Mouse (Mus musculus): ENCODE data around the gene Rptor.

Rptor gene

DNA sequence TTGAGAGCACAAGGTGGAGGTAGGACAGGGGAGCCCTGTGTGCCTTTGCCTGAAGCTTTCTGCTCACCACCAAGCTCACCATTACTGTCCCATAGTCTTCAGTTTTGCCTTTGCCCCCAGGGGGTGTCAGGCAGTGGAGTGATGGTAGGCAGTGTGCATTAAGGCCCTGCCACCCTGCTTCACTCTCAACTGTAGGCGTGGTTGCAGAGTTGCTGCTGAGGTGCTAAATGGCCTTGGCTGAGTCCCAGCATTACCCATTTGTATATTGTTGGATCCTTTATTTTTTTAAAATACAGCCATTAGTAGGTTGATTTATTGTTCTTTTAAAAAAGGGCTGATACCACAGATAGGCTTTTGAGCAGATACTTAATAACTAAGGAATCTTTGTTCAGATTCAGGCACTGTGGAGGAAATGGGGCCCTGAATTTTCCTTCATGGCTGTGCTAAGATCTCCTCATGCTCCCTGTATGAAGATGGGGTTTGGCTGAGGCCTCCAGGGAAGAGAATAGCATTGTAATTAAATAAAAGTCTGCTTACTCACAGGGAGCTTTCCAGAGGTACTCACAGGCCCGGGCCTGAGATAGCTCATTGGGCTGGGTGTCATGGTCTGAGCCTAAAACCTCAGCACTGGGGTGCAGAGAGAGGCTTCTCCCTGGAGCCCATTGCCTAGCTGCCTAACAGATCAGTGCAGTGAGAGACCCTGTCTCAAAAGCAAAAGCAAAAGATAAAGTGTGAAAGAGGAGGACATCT lies 83.4 kb downstream of the Rptor start:
- no peak for DNase-seq (ENCODE audit: extremely low read depth, low read depth, low spot score)

DNA sequence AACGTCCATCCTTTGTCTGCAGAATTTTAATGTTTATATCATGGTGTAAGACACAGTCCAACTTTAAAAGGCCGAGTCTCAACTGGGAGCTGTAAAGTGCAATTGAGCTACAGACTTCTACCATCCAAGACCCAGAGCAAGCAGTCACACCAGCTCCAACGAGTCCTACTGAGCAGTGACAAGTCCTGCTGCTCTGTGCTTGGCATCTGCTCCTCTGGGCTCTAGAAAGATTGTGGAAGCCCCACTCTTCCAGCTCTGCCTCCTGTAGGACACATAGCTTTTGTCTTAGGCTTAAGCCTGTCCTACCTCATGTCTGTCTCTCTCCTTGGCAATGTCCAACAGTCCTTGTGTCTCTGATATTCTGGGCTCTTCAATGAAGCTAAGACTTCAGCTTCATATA lies 84.6 kb downstream of the Rptor start:
- DNase-seq (ENCODE audit: extremely low read depth, low read depth, low spot score) = no peak

DNA sequence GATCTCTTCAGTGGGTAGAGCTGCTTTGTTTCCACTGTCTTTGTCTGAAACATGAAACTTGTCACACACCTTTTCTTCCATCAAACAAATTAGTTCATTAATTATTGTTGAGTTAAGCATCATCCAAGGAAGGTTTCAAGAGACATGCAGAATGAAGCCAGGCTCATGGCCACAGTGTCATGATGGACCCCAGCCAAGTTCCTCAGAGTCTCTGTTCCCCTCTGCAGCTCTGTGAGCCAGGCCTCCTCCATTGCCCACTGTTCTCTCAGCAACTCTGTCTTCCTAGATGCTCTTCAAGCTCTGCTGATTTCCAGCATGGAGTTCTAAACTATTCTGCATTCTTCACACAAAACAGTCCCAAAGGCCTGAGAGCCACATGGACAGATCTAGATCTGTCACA lies 85.3 kb downstream of the Rptor start:
- no peak for DNase-seq (ENCODE audit: extremely low read depth, low read depth, low spot score)

DNA sequence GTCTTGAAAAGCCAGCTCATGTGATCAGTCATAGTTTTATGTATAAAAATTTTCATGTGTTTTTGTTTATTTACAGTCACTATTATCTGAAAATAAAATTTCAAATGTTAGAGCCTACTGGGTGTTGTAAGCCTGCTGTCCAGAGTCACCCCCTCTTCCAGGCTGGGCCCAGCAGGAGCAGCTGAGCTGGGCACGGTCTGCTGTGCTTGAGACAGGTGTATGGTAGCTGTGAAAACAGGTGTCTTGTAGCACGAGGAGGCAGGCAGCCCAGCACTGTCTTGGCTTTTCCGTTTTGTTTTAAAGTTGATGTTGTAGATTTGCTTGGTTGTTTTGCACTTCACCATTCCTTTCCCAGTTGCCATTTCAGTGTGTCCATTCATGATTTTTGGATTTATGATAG lies 87.2 kb downstream of the Rptor start:
- no peak for DNase-seq (ENCODE audit: extremely low read depth, low read depth, low spot score)

DNA sequence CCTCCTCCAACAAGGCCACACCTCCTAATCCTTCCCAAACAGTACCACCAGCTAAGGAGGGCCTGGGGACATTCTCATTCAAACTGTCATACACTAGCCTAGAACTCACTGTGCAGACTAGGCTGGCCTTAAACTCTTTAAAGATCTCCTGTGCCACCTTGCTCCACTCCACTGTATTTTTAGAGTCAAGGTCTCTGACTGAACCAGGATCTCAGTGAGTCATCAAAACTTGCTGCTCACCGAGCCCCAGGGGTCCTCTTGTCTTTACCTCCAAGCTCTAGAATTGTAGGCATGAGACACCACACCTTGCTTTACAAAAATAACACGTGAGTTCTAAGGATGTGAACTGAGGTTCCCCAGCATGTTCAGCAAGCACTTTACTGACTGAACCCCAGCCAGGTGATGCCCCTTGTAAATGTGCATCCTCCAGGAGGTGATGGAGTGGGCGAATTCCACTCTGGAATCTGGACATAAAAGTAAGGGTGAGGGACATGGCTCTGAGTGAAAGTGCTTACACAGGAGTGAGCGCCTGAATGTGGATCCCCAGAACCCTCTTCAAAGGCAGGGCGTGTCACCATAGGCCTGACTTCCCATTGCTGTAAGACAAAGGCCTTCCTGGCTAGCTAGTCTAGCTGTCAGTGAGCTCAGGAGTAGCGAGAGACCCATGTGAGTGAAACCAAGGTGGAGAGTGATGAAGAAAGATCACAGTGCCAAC lies 89.6 kb downstream of the Rptor start:
- no peak for DNase-seq (ENCODE audit: extremely low read depth, low read depth, low spot score)

DNA sequence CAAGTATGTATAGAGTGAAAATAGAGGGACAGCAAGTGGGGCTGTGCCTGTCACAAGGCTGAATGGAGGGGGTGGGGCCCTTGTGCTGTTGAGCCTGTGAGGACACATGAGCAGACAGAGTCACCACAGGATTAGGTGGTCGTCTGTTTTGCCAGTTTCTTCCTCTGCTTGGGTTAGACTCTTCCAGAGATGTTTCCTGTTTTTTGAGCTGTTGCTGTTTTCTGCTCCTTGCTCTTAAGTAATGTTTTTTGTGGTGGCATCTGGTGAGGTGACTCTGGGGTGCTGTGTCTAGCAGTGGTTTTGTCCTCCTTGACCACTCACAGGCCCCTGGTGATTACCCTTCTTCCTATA lies 90.2 kb downstream of the Rptor start:
- no peak for DNase-seq (ENCODE audit: extremely low read depth, low read depth, low spot score)

DNA sequence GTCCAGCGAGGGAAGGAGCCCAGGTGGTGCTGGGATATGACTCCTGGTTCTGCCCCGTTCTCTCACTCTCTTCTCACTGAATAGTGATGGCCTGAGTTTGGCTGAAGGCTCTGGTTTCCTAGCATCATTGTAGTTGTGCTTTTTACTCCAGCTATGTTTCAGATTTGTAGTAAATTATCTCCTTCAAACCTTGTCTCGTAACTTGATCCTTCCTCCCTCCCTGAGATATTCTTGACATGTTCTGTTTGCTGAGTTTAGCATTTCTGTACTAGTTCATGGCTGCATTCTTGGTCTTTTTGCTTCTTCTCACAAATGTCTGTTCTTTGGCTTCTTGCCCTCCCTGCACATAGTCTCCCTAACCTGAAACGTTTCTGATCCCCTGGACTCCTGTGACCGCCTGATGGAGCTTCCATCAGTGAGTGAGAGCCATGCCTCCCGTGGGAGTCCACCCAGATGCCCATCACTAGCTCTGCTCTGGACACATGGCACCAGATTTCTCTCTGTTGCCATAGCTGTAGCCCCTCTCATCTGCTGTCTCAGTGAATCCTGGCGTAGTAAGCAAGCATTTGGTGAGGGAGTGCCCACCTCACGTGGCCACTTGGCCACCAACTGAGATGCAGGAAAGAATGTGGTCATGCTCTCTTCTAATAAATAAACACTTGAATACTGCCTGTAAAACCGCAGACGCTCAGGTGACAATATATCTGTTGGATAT lies 91.6 kb downstream of the Rptor start:
- no peak for DNase-seq (ENCODE audit: extremely low read depth, low read depth, low spot score)

DNA sequence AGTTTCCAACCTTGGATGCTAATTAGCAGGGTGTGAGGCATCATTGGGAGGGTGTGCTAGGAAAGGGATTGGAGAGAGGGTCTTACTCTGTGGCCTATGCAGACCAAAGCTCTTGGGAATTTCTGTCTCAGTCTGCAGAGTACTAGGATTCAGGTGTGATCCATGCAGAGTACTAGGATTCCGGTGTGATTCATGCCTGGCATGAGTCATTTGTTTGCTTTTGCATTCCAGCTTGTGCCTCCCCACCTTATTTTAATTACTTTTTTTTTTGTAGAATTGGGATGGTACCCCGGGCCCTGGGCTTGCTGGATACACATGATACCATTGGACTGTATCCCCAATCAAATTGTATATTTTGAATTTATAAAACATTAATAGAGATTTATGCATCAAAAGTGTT lies 93.7 kb downstream of the Rptor start:
- DNase-seq (ENCODE audit: extremely low read depth, low read depth, low spot score) = no peak

DNA sequence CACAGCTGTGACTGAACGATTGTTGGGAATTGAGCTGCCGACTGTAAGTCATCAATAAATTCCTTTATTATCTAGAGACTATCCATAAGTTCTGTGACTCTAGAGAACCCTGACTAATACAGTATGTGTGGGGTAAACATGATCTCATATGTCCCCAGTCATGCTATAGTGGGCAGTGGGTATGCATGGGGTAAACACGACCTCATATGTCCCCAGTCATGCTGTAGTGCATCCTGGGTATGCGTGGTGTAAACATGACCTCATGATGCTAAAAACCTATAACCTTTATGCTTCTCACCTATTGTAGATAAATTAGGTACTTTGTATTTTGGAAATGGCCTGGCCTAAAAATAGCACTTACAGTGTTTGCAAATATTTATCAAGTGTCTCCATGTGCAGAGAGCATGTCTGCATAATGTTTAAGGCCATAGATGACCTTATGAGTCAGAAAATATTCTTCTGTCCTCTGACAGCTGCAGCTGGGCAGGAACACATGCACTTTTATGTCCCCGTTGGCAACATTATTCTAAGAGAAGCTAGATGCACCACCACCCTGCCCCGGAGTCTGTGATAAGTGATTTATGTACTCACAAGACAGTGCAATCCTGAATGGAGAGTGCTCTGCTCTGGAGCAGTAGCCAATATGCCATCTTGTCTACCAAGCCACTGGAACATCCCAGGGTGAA lies 102.8 kb downstream of the Rptor start:
- no peak for DNase-seq (ENCODE audit: extremely low read depth, low read depth, low spot score)

DNA sequence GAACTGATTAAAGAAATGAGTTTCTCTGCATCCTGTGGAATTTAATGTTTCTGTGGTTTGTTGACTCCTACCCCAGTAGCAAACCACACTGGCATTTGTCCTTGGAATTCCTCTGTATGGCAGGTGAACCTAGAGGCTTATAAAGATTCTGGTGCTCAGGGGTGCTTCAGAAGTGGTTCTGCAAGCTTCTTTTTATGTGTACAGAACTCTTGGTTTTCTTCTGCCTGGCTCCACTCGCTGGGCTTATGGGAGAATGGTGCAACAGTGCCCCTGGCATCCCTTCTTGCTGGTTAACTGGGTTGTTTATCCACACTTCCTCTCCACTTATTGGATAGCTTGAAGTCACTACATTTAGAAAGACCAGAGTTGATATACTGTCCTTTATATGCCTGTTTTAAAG lies 104.6 kb downstream of the Rptor start:
- no peak for DNase-seq (ENCODE audit: extremely low read depth, low read depth, low spot score)

DNA sequence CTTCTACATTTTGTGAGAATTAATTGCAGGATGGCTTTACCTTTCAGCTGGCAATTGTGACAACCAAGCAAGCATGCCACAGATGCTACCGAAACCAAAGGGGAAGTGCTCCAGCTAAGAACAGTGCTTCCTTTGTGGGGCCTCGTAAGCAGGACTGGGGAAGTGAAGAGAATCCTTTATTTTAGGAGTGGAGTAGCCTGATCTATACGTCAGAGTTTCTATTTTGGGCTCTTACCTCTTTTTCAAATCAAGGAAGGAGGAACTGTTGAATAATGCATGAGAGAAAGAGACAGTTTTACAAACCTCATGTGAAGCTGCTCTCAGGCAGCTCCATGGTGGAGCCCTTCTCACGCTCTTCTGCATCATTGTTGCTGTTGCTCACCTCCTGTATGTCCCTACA lies 106.5 kb downstream of the Rptor start:
- DNase-seq (ENCODE audit: extremely low read depth, low read depth, low spot score) = no peak

DNA sequence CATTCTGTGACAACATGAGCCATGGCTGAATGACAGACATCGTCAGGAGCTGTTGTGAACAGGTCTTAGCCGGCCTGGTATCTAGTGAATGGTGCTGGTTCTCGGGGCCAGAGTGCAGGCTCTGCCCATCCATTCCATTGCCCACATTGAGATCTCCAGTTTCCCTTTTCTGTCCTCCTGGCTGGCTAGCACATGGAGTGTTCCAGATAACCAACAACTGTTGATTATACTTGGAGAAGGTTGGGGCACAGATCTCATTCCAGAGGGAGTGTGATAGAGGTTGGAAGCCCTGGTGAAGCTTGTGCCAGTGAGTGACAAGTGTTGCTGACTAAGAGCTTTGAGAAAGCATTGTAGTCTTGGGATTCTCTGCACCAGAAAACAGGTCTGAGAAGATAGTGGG lies 107.6 kb downstream of the Rptor start:
- no peak for DNase-seq (ENCODE audit: extremely low read depth, low read depth, low spot score)

DNA sequence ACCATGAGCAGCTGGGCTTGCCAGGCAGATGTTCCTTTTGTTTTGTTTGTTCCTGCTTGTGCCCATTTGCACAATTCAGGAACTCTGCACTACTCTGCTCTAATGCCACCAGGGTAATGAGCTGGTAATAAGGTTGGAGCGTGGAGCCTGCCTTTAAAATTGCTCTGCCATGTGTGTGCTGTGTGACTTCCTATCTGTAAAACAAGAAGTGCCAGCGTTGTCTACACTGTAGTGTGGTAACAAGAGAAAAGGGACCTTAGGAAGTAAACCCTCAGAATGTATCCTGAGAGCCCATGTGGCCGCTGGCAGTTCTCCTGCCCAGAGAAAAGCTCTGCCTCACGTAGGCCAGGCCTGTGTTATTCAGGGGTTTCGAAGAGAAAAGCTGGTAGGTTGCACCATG lies 108.1 kb downstream of the Rptor start:
- no peak for DNase-seq (ENCODE audit: extremely low read depth, low read depth, low spot score)

DNA sequence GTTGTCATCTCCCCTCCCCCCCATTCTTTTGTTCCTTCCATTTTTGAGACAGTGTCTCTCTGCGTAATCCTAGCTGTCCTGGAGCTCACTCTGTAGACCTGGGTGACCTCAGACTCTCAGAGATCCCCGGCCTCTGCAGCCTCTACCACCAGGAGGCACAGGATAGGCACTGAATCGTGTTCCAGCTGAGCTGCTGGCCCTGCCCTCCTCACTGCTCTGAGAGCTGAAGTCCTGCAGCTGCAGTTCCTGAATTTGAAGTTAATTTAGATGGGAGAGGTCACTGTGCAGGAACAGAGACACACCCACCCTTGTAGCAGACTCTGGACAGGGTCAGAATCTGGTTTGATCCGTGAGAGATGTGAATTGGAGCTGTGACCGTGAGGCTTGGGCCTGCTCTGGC lies 112.7 kb downstream of the Rptor start:
- DNase-seq (ENCODE audit: extremely low read depth, low read depth, low spot score) = no peak

DNA sequence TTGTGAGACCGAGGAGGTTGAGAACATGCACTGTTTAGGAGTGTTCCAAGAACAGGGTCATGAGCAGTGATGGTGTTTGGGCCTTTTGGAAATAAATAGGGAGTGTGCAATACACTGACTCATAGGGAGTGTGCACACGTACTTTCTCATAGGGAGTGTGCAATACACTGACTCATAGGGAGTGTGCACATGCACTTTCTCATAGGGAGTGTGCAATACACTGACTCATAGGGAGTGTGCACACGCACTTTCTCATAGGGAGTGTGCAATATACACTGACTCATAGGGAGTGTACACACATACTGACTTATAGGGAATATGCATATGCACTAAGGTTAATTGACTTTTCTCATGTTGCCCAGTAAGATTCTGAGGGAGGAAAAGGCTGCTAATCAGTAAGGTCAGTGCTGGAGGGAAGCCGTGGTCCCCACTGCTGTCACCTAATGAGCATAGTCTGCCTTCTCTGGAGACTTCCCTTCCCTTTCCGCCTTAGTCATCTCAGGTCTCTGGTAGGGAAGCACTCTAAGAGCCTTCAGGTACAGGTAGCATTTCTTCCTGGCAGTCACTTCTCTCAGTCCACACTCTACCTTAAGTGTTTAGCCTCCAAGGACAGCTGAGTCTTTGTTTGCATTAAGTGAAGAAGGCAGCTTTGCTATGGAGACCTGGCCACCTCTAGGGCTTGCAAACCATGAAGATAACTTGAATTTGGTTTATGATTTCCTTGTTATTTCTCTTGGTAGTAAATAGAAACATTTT lies 113.3 kb downstream of the Rptor start:
- DNase-seq (ENCODE audit: extremely low read depth, low read depth, low spot score) = no peak

DNA sequence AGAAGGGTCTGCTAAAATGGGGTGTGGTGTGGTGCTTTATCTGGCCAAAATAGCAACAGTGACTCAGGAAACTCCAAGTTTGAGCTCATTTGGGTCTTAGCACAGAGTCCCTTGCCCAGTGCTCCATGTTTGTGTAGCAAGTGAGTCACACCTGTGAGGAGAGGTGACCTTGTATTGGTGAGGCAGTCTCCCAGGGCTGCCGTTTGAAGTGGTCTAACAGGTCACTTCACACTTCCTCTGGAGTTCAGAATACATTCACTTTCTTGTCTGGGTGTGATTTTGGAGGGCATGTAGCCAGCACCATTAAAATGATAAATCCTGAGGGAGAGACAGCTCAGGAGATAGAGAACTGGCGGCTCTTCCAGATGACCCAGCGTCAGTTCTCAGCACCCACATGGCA lies 115.4 kb downstream of the Rptor start:
- DNase-seq (ENCODE audit: extremely low read depth, low read depth, low spot score) = no peak

DNA sequence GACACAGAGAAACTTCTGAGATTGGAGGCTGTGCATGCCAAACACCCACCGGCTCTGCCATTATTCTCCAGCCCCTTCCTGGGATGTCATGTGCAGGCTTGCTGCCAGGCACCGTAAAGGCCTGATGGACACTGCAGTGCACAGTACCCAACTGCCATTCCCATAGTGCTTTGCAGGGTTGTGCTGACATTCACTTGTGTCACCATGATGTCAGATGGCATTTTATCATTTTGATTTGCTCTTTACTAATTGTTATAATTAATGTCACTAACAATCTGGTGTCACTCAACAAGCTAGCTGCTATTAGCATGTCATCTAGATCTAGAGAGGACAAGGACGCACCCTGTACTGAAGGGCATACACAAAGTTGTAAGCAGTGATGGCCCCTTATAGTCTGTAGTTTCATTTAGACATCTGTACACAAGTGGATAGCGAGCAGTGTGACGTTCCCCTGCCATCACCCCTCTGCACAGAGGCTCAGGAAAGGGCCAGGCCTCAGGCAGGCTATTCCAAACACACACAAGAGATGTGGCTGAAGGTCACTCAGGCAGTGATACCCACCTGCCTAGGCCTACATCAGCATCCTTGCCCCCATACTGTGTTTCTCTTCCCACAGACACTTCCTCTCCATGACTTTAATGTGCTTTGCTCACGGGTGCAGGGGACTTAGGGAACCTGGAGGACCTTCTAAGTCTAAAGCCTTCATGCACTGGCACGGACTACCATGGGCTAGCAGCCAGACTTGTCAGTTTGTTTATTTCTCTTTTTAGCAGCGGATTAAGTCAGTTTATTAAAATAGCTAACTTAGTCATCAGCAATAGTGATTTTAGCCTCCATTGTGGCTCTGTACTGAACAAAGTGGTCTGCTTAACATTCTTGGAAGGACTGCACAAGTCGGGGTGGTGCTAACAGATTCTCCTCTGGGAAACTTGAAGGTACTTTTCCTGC lies 117.7 kb downstream of the Rptor start:
- no peak for DNase-seq (ENCODE audit: extremely low read depth, low read depth, low spot score)

DNA sequence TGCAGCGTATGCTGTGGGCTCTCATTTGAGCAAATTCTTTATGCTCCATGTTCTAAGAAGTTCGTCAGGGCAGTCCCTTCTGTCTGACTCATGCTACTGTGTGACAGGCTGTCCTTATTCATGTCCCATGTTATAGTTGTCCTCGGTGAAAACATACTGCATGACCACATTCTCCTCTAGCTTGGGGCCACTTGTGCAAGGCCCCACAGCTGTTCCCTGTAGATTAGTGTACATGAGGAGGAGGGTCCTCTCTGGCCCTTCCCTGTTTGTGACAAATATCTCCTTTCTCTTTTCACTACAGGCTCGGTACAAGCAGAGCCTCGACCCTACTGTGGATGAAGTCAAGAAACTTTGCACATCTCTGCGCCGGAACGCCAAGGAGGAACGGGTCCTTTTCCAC lies 122.0 kb downstream of the Rptor start:
- DNase-seq (ENCODE audit: extremely low read depth, low read depth, low spot score) = no peak

DNA sequence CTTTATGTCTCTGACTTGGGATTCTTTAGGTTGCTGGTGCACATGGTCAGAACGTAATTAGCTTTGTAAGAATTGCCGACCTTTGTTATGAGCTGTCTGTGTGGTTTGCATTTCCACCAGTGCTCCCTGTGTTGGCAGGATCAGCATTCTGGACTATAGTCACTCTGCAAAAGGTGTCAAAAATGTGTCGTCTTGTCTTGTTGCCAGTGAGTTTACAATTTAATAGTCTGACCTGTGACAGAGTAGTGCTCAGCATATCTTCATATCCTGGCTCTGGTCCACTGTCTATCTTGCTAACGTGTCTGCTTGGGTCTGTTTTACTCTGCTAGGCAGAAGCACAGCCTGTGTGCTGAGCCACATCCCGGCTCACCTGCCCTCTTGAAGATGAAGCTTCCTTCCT lies 128.7 kb downstream of the Rptor start:
- DNase-seq (ENCODE audit: extremely low read depth, low read depth, low spot score) = no peak

DNA sequence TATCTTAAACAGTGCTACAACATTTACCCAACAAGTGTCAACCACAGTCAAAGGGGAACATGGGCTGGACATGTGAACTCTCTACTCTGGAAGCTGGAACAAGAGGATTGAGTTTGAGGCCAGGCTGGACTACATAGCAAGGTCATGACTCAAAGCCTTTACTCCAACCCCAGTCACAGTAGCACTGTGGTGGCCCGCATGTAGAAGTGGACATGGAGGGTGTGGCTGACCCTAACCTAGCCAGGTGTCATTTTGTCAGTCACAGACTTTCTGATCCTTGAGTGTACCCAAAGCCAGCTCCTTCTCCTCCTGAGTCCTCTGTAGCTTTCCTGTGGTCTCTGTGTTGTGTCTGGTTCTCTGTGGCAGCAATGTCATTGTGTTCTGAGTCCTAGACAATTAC lies 129.7 kb downstream of the Rptor start:
- no peak for DNase-seq (ENCODE audit: extremely low read depth, low read depth, low spot score)

Data from fat pad, adult 2 months (tissue).